Mouse (Mus musculus): ENCODE measurements around the gene Ahcyl2. TPM values are rescaled to one million over a fixed set of nuclear protein-coding genes. Genes with fewer than 3 reads are reported as not detected.

Ahcyl2 gene
- polyA plus RNA-seq, 2 experiments: 20.8 to 23.3 TPM

GRCm38 (mm10) chr6:29729491-29729890 is 38.3 kb upstream of the Ahcyl2 start:
- H3K4me2 ChIP-seq (replicated peaks; ENCODE audit: low read depth, low read length, severe bottlenecking): no peak overlapping the region
- H3K27me3 ChIP-seq (ENCODE audit: control insufficient read depth, insufficient read depth, low read length): no peaks in the 10 kb centered on the region
- no peaks in the 10 kb centered on the region for H3K4me1 ChIP-seq (ENCODE audit: control insufficient read depth, insufficient read depth, low read length)
- no peak overlapping the region for H3K4me3 ChIP-seq (replicated peaks; ENCODE audit: low read length)
- H3K9me3 ChIP-seq (ENCODE audit: control insufficient read depth, low read length): no peaks in the 10 kb centered on the region
- no peak overlapping the region for H3K9ac ChIP-seq (ENCODE audit: low read depth, low read length, severe bottlenecking)
- ATAC-seq (ENCODE audit: low FRiP score, low read depth): no peak
- DNase-seq (ENCODE audit: low spot score): no peak
- 82% methylated on average over 1 of the region's 1 CpGs for WGBS
- no peaks in the 10 kb centered on the region for H3K36me3 ChIP-seq (ENCODE audit: control insufficient read depth, insufficient read depth, low read length)
- no peak for TF ChIP-seq POLR2A (IDR thresholded peaks at IDR 0.05; ENCODE audit: borderline replicate concordance, extremely low read depth, insufficient read depth, insufficient read length)
- no peak overlapping the region for H3K27ac ChIP-seq (replicated peaks; ENCODE audit: low read depth, low read length)

DNA sequence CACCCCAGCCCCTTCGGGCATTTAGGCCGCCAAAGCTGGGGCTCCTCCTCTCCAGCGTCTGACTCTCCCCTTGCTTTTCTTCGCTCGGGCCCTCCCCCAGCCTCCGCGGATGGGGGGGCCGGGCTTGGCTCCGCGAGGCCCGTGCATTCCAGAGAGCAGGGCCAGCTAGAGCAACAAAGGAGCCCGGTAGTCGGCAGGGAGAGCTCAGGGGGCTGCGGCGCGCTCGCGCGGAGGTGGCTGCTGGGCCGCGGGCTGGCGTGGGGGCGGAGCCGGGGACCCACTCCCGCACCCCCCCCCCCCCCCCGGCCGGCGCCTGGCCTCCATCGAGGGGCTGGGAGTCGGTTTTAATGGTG is 32.5 kb upstream of the Ahcyl2 start, which contains the start of gene Smo:
Smo (plus strand) TSS at position 168 of the 353 bp plus-strand sequence.
- peak; percentile 93 for DNase-seq (ENCODE audit: low spot score)
- peak within 1 kb of the TSS; percentile 100 for H3K27ac ChIP-seq (replicated peaks; ENCODE audit: low read depth, low read length)
- H3K9me3 ChIP-seq (ENCODE audit: control insufficient read depth, low read length): no peaks in the 10 kb centered on the region
- peaks cover 19% of the 10 kb centered on the region for H3K4me1 ChIP-seq (ENCODE audit: control insufficient read depth, insufficient read depth, low read length)
- no peaks in the 10 kb centered on the region for H3K27me3 ChIP-seq (ENCODE audit: control insufficient read depth, insufficient read depth, low read length)
- peak within 1 kb of the TSS; percentile 89 for H3K4me2 ChIP-seq (replicated peaks; ENCODE audit: low read depth, low read length, severe bottlenecking)
- peak; percentile 96 for ATAC-seq (ENCODE audit: low FRiP score, low read depth)
- peak within 1 kb of the TSS; percentile 91 for H3K4me3 ChIP-seq (replicated peaks; ENCODE audit: low read length)
- 0% methylated on average over 18 of the region's 30 CpGs for WGBS
- H3K36me3 ChIP-seq (ENCODE audit: control insufficient read depth, insufficient read depth, low read length): peaks cover 10% of the 10 kb centered on the region
- peak within 1 kb of the TSS; percentile 99 for H3K9ac ChIP-seq (ENCODE audit: low read depth, low read length, severe bottlenecking)
- peak; percentile 77; the same call in 1 of the 2 replicates for TF ChIP-seq POLR2A (IDR thresholded peaks at IDR 0.05; ENCODE audit: borderline replicate concordance, extremely low read depth, insufficient read depth, insufficient read length)

DNA sequence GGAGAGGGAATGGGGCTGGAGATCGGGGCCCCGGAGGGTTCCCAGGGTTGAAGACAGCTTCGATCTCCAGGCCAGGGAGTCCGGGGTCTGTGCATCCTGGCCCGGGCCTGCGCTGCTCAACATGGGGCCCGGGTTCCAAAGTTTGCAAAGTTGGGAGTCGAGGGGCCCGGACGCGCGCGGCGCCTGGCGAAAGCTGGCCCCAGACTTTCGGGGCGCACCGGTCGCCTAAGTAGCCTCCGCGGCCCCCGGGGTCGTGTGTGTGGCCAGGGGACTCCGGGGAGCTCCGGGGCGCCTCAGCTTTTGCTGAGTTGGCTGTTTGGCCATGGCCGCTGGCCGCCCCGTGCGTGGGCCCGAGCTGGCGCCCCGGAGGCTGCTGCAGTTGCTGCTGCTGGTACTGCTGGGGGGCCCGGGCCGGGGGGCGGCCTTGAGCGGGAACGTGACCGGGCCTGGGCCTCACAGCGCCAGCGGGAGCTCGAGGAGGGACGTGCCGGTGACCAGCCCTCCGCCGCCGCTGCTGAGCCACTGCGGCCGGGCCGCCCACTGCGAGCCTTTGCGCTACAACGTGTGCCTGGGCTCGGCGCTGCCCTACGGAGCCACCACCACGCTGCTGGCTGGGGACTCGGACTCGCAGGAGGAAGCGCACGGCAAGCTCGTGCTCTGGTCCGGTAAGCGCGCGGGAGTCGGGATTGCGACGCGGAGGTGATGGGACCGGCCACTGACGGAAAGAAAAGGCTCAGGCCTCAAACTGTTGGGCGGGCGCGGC is 31.9 kb upstream of the Ahcyl2 start:
- 0 out of 2 replicates have a peak, but pooled peaks have one; percentile 8 for TF ChIP-seq POLR2A (IDR thresholded peaks at IDR 0.05; ENCODE audit: borderline replicate concordance, extremely low read depth, insufficient read depth, insufficient read length)
- peak overlapping the region; percentile 100 for H3K27ac ChIP-seq (replicated peaks; ENCODE audit: low read depth, low read length)
- H3K9ac ChIP-seq (ENCODE audit: low read depth, low read length, severe bottlenecking): peak overlapping the region; percentile 99
- H3K27me3 ChIP-seq (ENCODE audit: control insufficient read depth, insufficient read depth, low read length): no peaks in the 10 kb centered on the region
- ATAC-seq (ENCODE audit: low FRiP score, low read depth): peak; percentile 62
- peaks cover 19% of the 10 kb centered on the region for H3K4me1 ChIP-seq (ENCODE audit: control insufficient read depth, insufficient read depth, low read length)
- 1% methylated on average over 59 of the region's 75 CpGs for WGBS
- H3K9me3 ChIP-seq (ENCODE audit: control insufficient read depth, low read length): no peaks in the 10 kb centered on the region
- peaks cover 10% of the 10 kb centered on the region for H3K36me3 ChIP-seq (ENCODE audit: control insufficient read depth, insufficient read depth, low read length)
- peak overlapping the region; percentile 89 for H3K4me2 ChIP-seq (replicated peaks; ENCODE audit: low read depth, low read length, severe bottlenecking)
- peak overlapping the region; percentile 91 for H3K4me3 ChIP-seq (replicated peaks; ENCODE audit: low read length)
- DNase-seq (ENCODE audit: low spot score): peak; percentile 53

- DNase-seq (ENCODE audit: low spot score) (no peak), ATAC-seq (ENCODE audit: low FRiP score, low read depth) (no peak)
- peak overlapping the region; percentile 91 for H3K4me3 ChIP-seq (replicated peaks; ENCODE audit: low read length)
- H3K9ac ChIP-seq (ENCODE audit: low read depth, low read length, severe bottlenecking): peak overlapping the region; percentile 99
- no peak for TF ChIP-seq POLR2A (IDR thresholded peaks at IDR 0.05; ENCODE audit: borderline replicate concordance, extremely low read depth, insufficient read depth, insufficient read length)
- peak overlapping the region; percentile 89 for H3K4me2 ChIP-seq (replicated peaks; ENCODE audit: low read depth, low read length, severe bottlenecking)
- peaks cover 10% of the 10 kb centered on the region for H3K36me3 ChIP-seq (ENCODE audit: control insufficient read depth, insufficient read depth, low read length)
- peaks cover 19% of the 10 kb centered on the region for H3K4me1 ChIP-seq (ENCODE audit: control insufficient read depth, insufficient read depth, low read length)
- H3K27me3 ChIP-seq (ENCODE audit: control insufficient read depth, insufficient read depth, low read length): no peaks in the 10 kb centered on the region
- WGBS: 13% methylated on average over 13 of the region's 13 CpGs
- peak overlapping the region; percentile 100 for H3K27ac ChIP-seq (replicated peaks; ENCODE audit: low read depth, low read length)
- no peaks in the 10 kb centered on the region for H3K9me3 ChIP-seq (ENCODE audit: control insufficient read depth, low read length)
Measured at GRCm38 (mm10) chr6:29736610-29737458, 31.0 kb upstream of the Ahcyl2 start.

- TF ChIP-seq POLR2A (IDR thresholded peaks at IDR 0.05; ENCODE audit: borderline replicate concordance, extremely low read depth, insufficient read depth, insufficient read length): no peak
- H3K9ac ChIP-seq (ENCODE audit: low read depth, low read length, severe bottlenecking): no peak overlapping the region
Measured at GRCm38 (mm10) chr6:29751466-29752152, 16.2 kb upstream of the Ahcyl2 start.

More at GRCm38 (mm10) chr6:29751466-29752152, 16.2 kb upstream of the Ahcyl2 start:
- Histone ChIP-seq H3K4me2 (replicated peaks; ENCODE audit: low read depth, low read length, severe bottlenecking) (no peak overlapping the region), H3K4me3 (replicated peaks; ENCODE audit: low read length) (no peak overlapping the region), H3K4me1 (ENCODE audit: control insufficient read depth, insufficient read depth, low read length) (no peaks in the 10 kb centered on the region), H3K36me3 (ENCODE audit: control insufficient read depth, insufficient read depth, low read length) (peaks cover 36% of the 10 kb centered on the region), H3K27me3 (ENCODE audit: control insufficient read depth, insufficient read depth, low read length) (no peaks in the 10 kb centered on the region), H3K9me3 (ENCODE audit: control insufficient read depth, low read length) (peaks cover 9% of the 10 kb centered on the region), H3K27ac (replicated peaks; ENCODE audit: low read depth, low read length) (no peak overlapping the region)
- ATAC-seq (ENCODE audit: low FRiP score, low read depth): no peak
- WGBS: 83% methylated on average over 3 of the region's 3 CpGs
- DNase-seq (ENCODE audit: low spot score): no peak
